Mouse (Mus musculus): ENCODE results near the gene Kcnip4.

GRCm38 (mm10) chr5:49356381-49356780 lies 168.3 kb downstream of the Kcnip4 start:
- TF ChIP-seq POLR2A (IDR thresholded peaks at IDR 0.05; ENCODE audit: borderline replicate concordance, extremely low read depth, low read depth, low read length) (no peak), CTCF (IDR thresholded peaks at IDR 0.05; ENCODE audit: insufficient read depth, low read length) (no peak)

Measured in lung, adult 2 months (tissue).